Mouse (Mus musculus) liver, postnatal 0 days (tissue): ENCODE measurements around the gene Syngap1.

Experiments used
- CTCF ChIP-seq: sonication (generic); IDR thresholded peaks from 2 replicates; pipeline ENCODE4 v1.5.1; 2016; ENCODE audit warnings: antibody characterized with exemption, low read depth
- EP300 ChIP-seq: IDR thresholded peaks from 2 replicates; pipeline ENCODE4 v1.6.1; 2016; ENCODE audit warnings: antibody characterized with exemption, low read depth, mild to moderate bottlenecking

- no peak for TF ChIP-seq CTCF
- no peak for TF ChIP-seq EP300
These were observed 3.9 kb upstream of the Syngap1 start for GRCm38 (mm10) chr17:26936921-26937695.
